Mouse (Mus musculus) CH12.LX (cell line): ENCODE measurements around the gene Oprm1. TPM values are rescaled to one million over a fixed set of nuclear protein-coding genes. Genes with fewer than 3 reads are reported as not detected.
A peak's percentile ranks its signal among the peaks of the same experiment; 100 is the strongest.

Source experiments
- DNase-seq: peaks from one replicate; pipeline ENCODE4 v3.0.0-alpha.2; 2013; ENCODE audit errors: extremely low read depth
- H3K27ac ChIP-seq: 2 replicates; pipeline ENCODE4 v1.5.1; 2012; ENCODE audit warnings: low read depth, mild to moderate bottlenecking, control low read depth, moderate library complexity; ENCODE audit not compliant: insufficient read depth
- H3K27me3 ChIP-seq: replicated peaks from 2 replicates; pipeline ENCODE3; 2012; ENCODE audit warnings: inconsistent platforms
- H3K36me3 ChIP-seq, 2 experiments: replicated peaks in 1 of 2; 2 replicates each; pipeline versions ENCODE3 to v1.6.1; 2012; ENCODE audit warnings: inconsistent platforms in 1 of 2, low read length in 1 of 2, mild to moderate bottlenecking in 1 of 2, mixed read lengths in 1 of 2, moderate library complexity in 1 of 2; ENCODE audit not compliant: control insufficient read depth in 1 of 2, insufficient read depth in 1 of 2
- H3K4me1 ChIP-seq, 2 experiments: 2 replicates each; pipeline ENCODE4 v1.6.1; 2012; ENCODE audit warnings: inconsistent platforms in 1 of 2, moderate library complexity in 1 of 2; ENCODE audit not compliant: insufficient read depth in 2 of 2, control insufficient read depth in 1 of 2
- H3K4me2 ChIP-seq: 2 replicates; pipeline ENCODE4 v1.6.1; 2012; ENCODE audit warnings: low read depth, mild to moderate bottlenecking, control low read depth; ENCODE audit not compliant: poor library complexity, insufficient read depth, severe bottlenecking
- H3K4me3 ChIP-seq, 3 experiments: fragments of 150-350 bp in 1 of 3; sonication (generic) in 1 of 3; replicated peaks in 1 of 3; 2 replicates each; pipeline versions ENCODE3 to v1.5.1; 2011 to 2012; ENCODE audit warnings: low read depth in 2 of 3, low read length in 2 of 3, mild to moderate bottlenecking in 2 of 3, moderate library complexity in 2 of 3, control low read depth in 1 of 3, improper control_type of control experiment in 1 of 3, inconsistent platforms in 1 of 3, mixed read lengths in 1 of 3; ENCODE audit not compliant: poor library complexity in 1 of 3
- H3K79me2 ChIP-seq: replicated peaks from 2 replicates; pipeline ENCODE4 v1.6.1; 2012; ENCODE audit warnings: mild to moderate bottlenecking, moderate library complexity; ENCODE audit not compliant: control insufficient read depth, poor library complexity, insufficient read depth, severe bottlenecking; ENCODE audit errors: extremely low read depth
- H3K9ac ChIP-seq: 2 replicates; pipeline ENCODE4 v1.6.1; 2012; ENCODE audit warnings: low read depth, mild to moderate bottlenecking, control low read depth, moderate library complexity; ENCODE audit not compliant: insufficient read depth
- H3K9me3 ChIP-seq: replicated peaks from 2 replicates; pipeline ENCODE3; 2012; ENCODE audit warnings: low read length, inconsistent platforms, mixed read lengths
- BHLHE40 ChIP-seq: IDR thresholded peaks from 2 replicates; pipeline ENCODE4 v1.6.1; 2011; ENCODE audit warnings: mild to moderate bottlenecking, low read depth, low read length, improper control_type of control experiment
- CHD1 ChIP-seq: IDR thresholded peaks from 2 replicates; pipeline ENCODE4 v1.6.1; 2012; ENCODE audit warnings: low read depth, low read length, improper control_type of control experiment, inconsistent platforms
- CHD2 ChIP-seq: IDR thresholded peaks from 2 replicates; pipeline ENCODE4 v1.6.1; 2011; ENCODE audit warnings: low read length, improper control_type of control experiment
- CTCF ChIP-seq, 2 experiments: IDR thresholded peaks in 1 of 2; conservative IDR thresholded peaks in 1 of 2; 2 replicates each; pipeline ENCODE4 v1.5.1; 2011 to 2012; ENCODE audit warnings: low read depth in 2 of 2, low read length in 2 of 2, improper control_type of control experiment in 1 of 2, inconsistent platforms in 1 of 2, mild to moderate bottlenecking in 1 of 2, moderate library complexity in 1 of 2
- E2F4 ChIP-seq: IDR thresholded peaks from 2 replicates; pipeline ENCODE4 v1.6.1; 2011; ENCODE audit warnings: low read depth, low read length, improper control_type of control experiment; ENCODE audit not compliant: insufficient replicate concordance
- ELF1 ChIP-seq: IDR thresholded peaks from 2 replicates; pipeline ENCODE4 v1.6.1; 2014; ENCODE audit warnings: low read depth, mild to moderate bottlenecking, inconsistent platforms, low read length, improper control_type of control experiment
- EP300 ChIP-seq: IDR thresholded peaks from 2 replicates; pipeline ENCODE4 v1.6.1; 2011; ENCODE audit warnings: low read length, improper control_type of control experiment
- ETS1 ChIP-seq: conservative IDR thresholded peaks from 2 replicates; pipeline ENCODE4 v1.6.1; 2012; ENCODE audit warnings: low read depth, mild to moderate bottlenecking, inconsistent platforms, low read length, improper control_type of control experiment, moderate library complexity
- GABPA ChIP-seq: IDR thresholded peaks from 2 replicates; pipeline ENCODE4 v1.6.1; 2012; ENCODE audit warnings: low read depth, low read length, improper control_type of control experiment, inconsistent platforms; ENCODE audit not compliant: insufficient replicate concordance
- HCFC1 ChIP-seq: IDR thresholded peaks from 2 replicates; pipeline ENCODE4 v1.6.1; 2012; ENCODE audit warnings: low read depth, mild to moderate bottlenecking, inconsistent platforms, low read length, improper control_type of control experiment
- IRF4 ChIP-seq: IDR thresholded peaks from 2 replicates; pipeline ENCODE4 v1.6.1; 2014; ENCODE audit warnings: low read depth, mild to moderate bottlenecking, inconsistent platforms, low read length, improper control_type of control experiment
- JUN ChIP-seq: IDR thresholded peaks from 2 replicates; pipeline ENCODE4 v1.6.1; 2011; ENCODE audit warnings: low read depth, mild to moderate bottlenecking, low read length, improper control_type of control experiment, moderate library complexity; ENCODE audit not compliant: insufficient read depth
- JUND ChIP-seq: conservative IDR thresholded peaks from 2 replicates; pipeline ENCODE4 v1.6.1; 2011; ENCODE audit warnings: low read depth, low read length, improper control_type of control experiment
- KAT2A ChIP-seq: IDR thresholded peaks from 2 replicates; pipeline ENCODE4 v1.6.1; 2012; ENCODE audit warnings: low read length, improper control_type of control experiment, inconsistent platforms; ENCODE audit not compliant: insufficient replicate concordance
- MAFK ChIP-seq: IDR thresholded peaks from 2 replicates; pipeline ENCODE4 v1.6.1; 2011; ENCODE audit warnings: low read length, improper control_type of control experiment; ENCODE audit not compliant: insufficient replicate concordance
- MAX ChIP-seq: IDR thresholded peaks from 2 replicates; pipeline ENCODE4 v1.6.1; 2011; ENCODE audit warnings: low read length, improper control_type of control experiment
- MAZ ChIP-seq: IDR thresholded peaks from 2 replicates; pipeline ENCODE4 v1.6.1; 2012; ENCODE audit warnings: low read depth, mild to moderate bottlenecking, inconsistent platforms, low read length, improper control_type of control experiment, moderate library complexity
- MEF2A ChIP-seq: IDR thresholded peaks from 2 replicates; pipeline ENCODE4 v1.6.1; 2014; ENCODE audit warnings: low read depth, mild to moderate bottlenecking, inconsistent platforms, low read length, improper control_type of control experiment, borderline replicate concordance
- MXI1 ChIP-seq: IDR thresholded peaks from 2 replicates; pipeline ENCODE4 v1.6.1; 2011; ENCODE audit warnings: mild to moderate bottlenecking, low read depth, low read length, improper control_type of control experiment
- MYC ChIP-seq: IDR thresholded peaks from 2 replicates; pipeline ENCODE4 v1.6.1; 2011; ENCODE audit warnings: low read depth, mild to moderate bottlenecking, improper control_type of control experiment, low read length
- NELFE ChIP-seq: IDR thresholded peaks from 2 replicates; pipeline ENCODE4 v1.6.1; 2011; ENCODE audit warnings: low read depth, low read length, improper control_type of control experiment
- NRF1 ChIP-seq: IDR thresholded peaks from 2 replicates; pipeline ENCODE4 v1.6.1; 2014; ENCODE audit warnings: low read depth, mild to moderate bottlenecking, inconsistent platforms, low read length, improper control_type of control experiment, moderate library complexity
- PAX5 ChIP-seq: IDR thresholded peaks from 2 replicates; pipeline ENCODE4 v1.6.1; 2012; ENCODE audit warnings: low read length, inconsistent platforms, mixed read lengths
- POLR2A ChIP-seq: IDR thresholded peaks from 2 replicates; pipeline ENCODE4 v1.6.1; 2011; ENCODE audit warnings: low read depth, mild to moderate bottlenecking, improper control_type of control experiment, low read length
- POLR2AphosphoS2 ChIP-seq: IDR thresholded peaks from 2 replicates; pipeline ENCODE4 v1.6.1; 2011; ENCODE audit warnings: low read depth, low read length, improper control_type of control experiment
- RAD21 ChIP-seq: IDR thresholded peaks from 2 replicates; pipeline ENCODE4 v1.6.1; 2011; ENCODE audit warnings: low read depth, mild to moderate bottlenecking, low read length, improper control_type of control experiment, moderate library complexity
- RCOR1 ChIP-seq: conservative IDR thresholded peaks from 2 replicates; pipeline ENCODE4 v1.6.1; 2012; ENCODE audit warnings: low read depth, mild to moderate bottlenecking, inconsistent platforms, low read length, improper control_type of control experiment
- SIN3A ChIP-seq: IDR thresholded peaks from 2 replicates; pipeline ENCODE4 v1.6.1; 2012; ENCODE audit warnings: low read length, improper control_type of control experiment, inconsistent platforms
- SMC3 ChIP-seq: IDR thresholded peaks from 2 replicates; pipeline ENCODE4 v1.6.1; 2011; ENCODE audit warnings: low read depth, low read length, improper control_type of control experiment
- TBP ChIP-seq: conservative IDR thresholded peaks from 2 replicates; pipeline ENCODE4 v1.6.1; 2011; ENCODE audit warnings: low read depth, low read length, improper control_type of control experiment
- TCF12 ChIP-seq: IDR thresholded peaks from 2 replicates; pipeline ENCODE4 v1.6.1; 2014; ENCODE audit warnings: low read depth, mild to moderate bottlenecking, inconsistent platforms, low read length, improper control_type of control experiment
- UBTF ChIP-seq: IDR thresholded peaks from 2 replicates; pipeline ENCODE4 v1.6.1; 2012; ENCODE audit warnings: low read depth, mild to moderate bottlenecking, inconsistent platforms, low read length, improper control_type of control experiment, moderate library complexity
- USF1 ChIP-seq: IDR thresholded peaks from 2 replicates; pipeline ENCODE4 v1.6.1; 2014; ENCODE audit warnings: low read depth, mild to moderate bottlenecking, inconsistent platforms, low read length, improper control_type of control experiment
- USF2 ChIP-seq: conservative IDR thresholded peaks from 2 replicates; pipeline ENCODE4 v1.6.1; 2011; ENCODE audit warnings: low read depth, low read length, improper control_type of control experiment
- ZC3H11A ChIP-seq: IDR thresholded peaks from 2 replicates; pipeline ENCODE4 v1.6.1; 2012; ENCODE audit warnings: low read depth, mild to moderate bottlenecking, inconsistent platforms, low read length, improper control_type of control experiment
- ZKSCAN1 ChIP-seq: IDR thresholded peaks from 2 replicates; pipeline ENCODE4 v1.6.1; 2012; ENCODE audit warnings: low read depth, inconsistent platforms, low read length, improper control_type of control experiment, borderline replicate concordance
- ZMIZ1 ChIP-seq: IDR thresholded peaks from 2 replicates; pipeline ENCODE4 v1.6.1; 2012; ENCODE audit warnings: low read depth, mild to moderate bottlenecking, inconsistent platforms, low read length, improper control_type of control experiment
- ZNF384 ChIP-seq: IDR thresholded peaks from 2 replicates; pipeline ENCODE4 v1.6.1; 2012; ENCODE audit warnings: low read depth, low read length, improper control_type of control experiment, inconsistent platforms
- dilution Hi-C: fragments of 300-500 bp; cut with MboI; formaldehyde crosslinking; loops from 2 replicates; pipeline ENCODE4 v1.14.3; 2020; ENCODE audit warnings: low sequenced_read_pairs; ENCODE audit not compliant: extremely low pct_unique_long_range_greater_than_20kb, extremely low pct_ligation_motif_present
- in situ Hi-C: fragments of 300-500 bp; cut with MboI; formaldehyde crosslinking; loops from 3 replicates; pipeline ENCODE4 v1.14.3; 2019; ENCODE audit warnings: low sequenced_read_pairs, low pct_ligation_motif_present, low pct_unique_long_range_greater_than_20kb, mixed read lengths
- polyA plus RNA-seq: library from polyadenylated mRNA; unstranded; fragments of >175 nt; gene quantifications from 2 replicates; pipeline ENCODE4 v1.2.1, GENCODE M21; 2012; ENCODE audit warnings: low read depth; ENCODE audit not compliant: insufficient read length
- total RNA-seq, 2 experiments: library from RNA; depleted of rRNA; stranded (reverse); fragments of 300-350 nt in 1 of 2; fragments of >200 nt in 1 of 2; gene quantifications; 2 replicates each; pipeline ENCODE4 v1.2.3; 2012 to 2014

The Oprm1 gene
- total and polyA plus RNA-seq, 3 experiments, result not detected

GRCm38 (mm10) chr10:7062993-7063392, 304.7 kb downstream of the Oprm1 start:
- Histone ChIP-seq H3K4me3 (peak overlapping the region in 1 of 3 experiments; percentile 42), H3K9me3 (no peaks in the 10 kb centered on the region), H3K27ac (peak overlapping the region; percentile 52), H3K4me1 (peaks cover 26 to 66% of the 10 kb centered on the region in 2 experiments), H3K27me3 (no peaks in the 10 kb centered on the region), H3K36me3 (no peaks in the 10 kb centered on the region), H3K79me2 (no peaks in the 10 kb centered on the region), H3K4me2 (peak overlapping the region; percentile 61), H3K9ac (0 out of 2 replicates have a peak overlapping the region, but pooled peaks have one; percentile 15)
- TF ChIP-seq CTCF (conservative IDR thresholded peaks at IDR 0.05 in 1 of 2, IDR thresholded peaks at IDR 0.05 in 1 of 2; ENCODE audit: low read depth in 2 of 2, low read length in 2 of 2), result no peak
- TF ChIP-seq PAX5, result no peak
- TF ChIP-seq CHD1, result no peak
- peak; percentile 99 for TF ChIP-seq IRF4
- peak; percentile 94 for TF ChIP-seq JUND
- TF ChIP-seq TCF12, result peak; percentile 95
- TF ChIP-seq USF2, result no peak
- 0 out of 2 replicates have a peak, but pooled peaks have one; percentile 36 for TF ChIP-seq TBP
- TF ChIP-seq GABPA, result no peak
- TF ChIP-seq JUN, result peak; percentile 91
- TF ChIP-seq MAX, result peak; percentile 84
- TF ChIP-seq POLR2A, result 0 out of 2 replicates have a peak, but pooled peaks have one; percentile 24
- no peak for TF ChIP-seq ZNF384
- TF ChIP-seq NELFE, result no peak
- TF ChIP-seq ZC3H11A, result no peak
- TF ChIP-seq RAD21, result peak; percentile 13; the same call in 1 of the 2 replicates
- no peak for TF ChIP-seq NRF1
- TF ChIP-seq USF1, result no peak
- 0 out of 2 replicates have a peak, but pooled peaks have one; percentile 29 for TF ChIP-seq MXI1
- TF ChIP-seq BHLHE40, result peak; percentile 86
- TF ChIP-seq MAZ, result 0 out of 2 replicates have a peak, but pooled peaks have one; percentile 46
- peak; percentile 94 for TF ChIP-seq MEF2A
- peak; percentile 57; the same call in 1 of the 2 replicates for TF ChIP-seq ELF1
- peak; percentile 96 for TF ChIP-seq RCOR1
- TF ChIP-seq ETS1, result peak; percentile 95
- TF ChIP-seq ZMIZ1, result no peak
- TF ChIP-seq SMC3, result no peak
- TF ChIP-seq ZKSCAN1, result no peak
- peak; percentile 93 for TF ChIP-seq CHD2
- no peak for TF ChIP-seq E2F4
- TF ChIP-seq SIN3A, result peak; percentile 87
- TF ChIP-seq MAFK, result peak; percentile 80
- peak; percentile 100 for TF ChIP-seq EP300
- TF ChIP-seq POLR2AphosphoS2, result no peak
- no peak for TF ChIP-seq HCFC1
- TF ChIP-seq MYC, result peak; percentile 86; the same call in 1 of the 2 replicates
- 0 out of 2 replicates have a peak, but pooled peaks have one; percentile 35 for TF ChIP-seq KAT2A
- no peak for TF ChIP-seq UBTF
- in situ Hi-C loops (loop anchor here (5.0 to 25.0 kb wide), 2 partner anchors 41 to 1251 kb away; partner anchors contain the start of genes Fbxo5 and Mtrf1l), dilution Hi-C loops (no loop called here)
- DNase-seq, result peak; percentile 93
